ENCODE assay signal across 11 mouse cellular contexts in the genomic region with DNA sequence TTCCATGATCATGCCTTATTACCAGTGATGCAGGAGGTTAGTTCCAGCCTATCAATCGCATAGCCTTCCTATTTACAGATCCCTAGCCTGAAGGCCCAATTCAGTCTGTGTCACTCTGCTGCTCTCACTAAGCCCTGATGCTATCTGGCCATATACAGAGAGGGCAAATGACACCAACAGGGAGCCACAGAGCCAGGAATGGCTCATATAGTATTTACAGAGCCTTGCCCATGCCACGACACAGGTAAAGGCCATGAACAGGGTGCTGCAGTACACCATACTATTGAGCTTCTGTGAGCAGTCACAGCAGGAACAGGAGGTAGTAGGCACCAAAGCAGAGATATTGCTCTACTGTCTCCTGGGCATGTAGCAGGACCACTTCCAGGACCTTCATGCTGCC. TPM values are rescaled to one million over a fixed set of nuclear protein-coding genes. Genes with fewer than 3 reads are reported as not detected.
DNase-seq lines count a peak whose midpoint lies in the region; TF ChIP-seq lines count a peak whose summit lies in the region.
"Not testable (repeated sequence)": the region's sequence is repeated elsewhere in the genome, so short reads cannot be mapped to it uniquely, and the experiment has no call there.
"Had no signal": no experiment of that assay in that cellular context is flagged by ENCODE, and none has a peak within 500 bp of the region (broad histone marks: within the 10 kb centered on the region; RNA-seq: fewer than 3 reads in every experiment).

No protein-coding gene starts in this region.

- TF ChIP-seq CTCF in lung, adult 2 months (IDR thresholded peaks at IDR 0.05; ENCODE audit: insufficient read depth, low read length); testis, adult 2 months (IDR thresholded peaks at IDR 0.05; ENCODE audit: control insufficient read depth, insufficient read depth, insufficient replicate concordance, low read depth, low read length): not testable (repeated sequence)

- WGBS in lung, adult 2 months: 78% methylated on average over 2 of the region's 2 CpGs

- H3K27ac ChIP-seq in testis, adult 2 months (ENCODE audit: control insufficient read depth, insufficient read depth, low read depth, low read length): peak overlapping the region; percentile 56

- not testable (repeated sequence) for TF ChIP-seq POLR2A in lung, adult 2 months (IDR thresholded peaks at IDR 0.05; ENCODE audit: borderline replicate concordance, extremely low read depth, low read depth, low read length); testis, adult 2 months (IDR thresholded peaks at IDR 0.05; ENCODE audit: control insufficient read depth, low read depth, low read length)

- not testable (repeated sequence) for H3K36me3 ChIP-seq in testis, adult 2 months (ENCODE audit: control insufficient read depth, insufficient read depth, low read length)

- not testable (repeated sequence) for H3K27me3 ChIP-seq in testis, adult 2 months (ENCODE audit: control insufficient read depth, insufficient read depth, low read length)

- peak; percentile 1 for DNase-seq in cerebellum, adult 11-12 months
- DNase-seq in gastrocnemius, adult 18-20 months (ENCODE audit: low spot score): peak; percentile 0
- peak; percentile 0 for DNase-seq in heart, adult 9 months (ENCODE audit: low spot score in 2 of 2)
- peak; percentile 1 for DNase-seq in kidney, adult 18-20 months
- DNase-seq in lung, adult 2 months: peak; percentile 1
- DNase-seq in urinary bladder, postnatal 36 days (ENCODE audit: low spot score in 2 of 2): peak; percentile 0

- not testable (repeated sequence) for H3K4me1 ChIP-seq in lung, adult 2 months (ENCODE audit: control insufficient read depth, insufficient read depth, low read length); testis, adult 2 months (ENCODE audit: control insufficient read depth, insufficient read depth, low read length)

- H3K4me3 ChIP-seq in lung, adult 2 months (replicated peaks; ENCODE audit: extremely low read depth, low read depth, low read length): not testable (repeated sequence)
- H3K4me3 ChIP-seq in testis, adult 2 months (ENCODE audit: control insufficient read depth, low read depth, low read length): peak overlapping the region; percentile 58; the same call in 1 of the 2 replicates

RNA-seq across cellular contexts. Expression of gene D830030K20Rik, which starts 54.2 kb away (rescaled TPM):
- total RNA-seq in gastrocnemius, adult 18-20 months (2021): under 1 TPM in 1 of 2 experiments, not detected in 1; 0.32 TPM
- polyA plus RNA-seq in lung, adult 2 months (2012; rRNA removed): 0.09 and 0.10 TPM in 2 replicates
- 0.41 and 0.78 TPM in 2 replicates for polyA plus RNA-seq in testis, adult 2 months (2012; rRNA removed)
- total RNA-seq: common myeloid progenitor, adult 5-6 weeks; monocyte, adult 5-6 weeks had no signal
- polyA plus RNA-seq: erythroblast, embryonic 14.5 days; macrophage had no signal
